Mouse (Mus musculus) kidney, postnatal 36 days (tissue): ENCODE measurements at regions not wholly inside any gene's neighbourhood (a gene's known extent, or its start where the extent isn't known, plus 50 kb on each side); places are given as distances from the start of the nearest gene placed in this dataset.
"Not testable (repeated sequence)": the region's sequence is repeated elsewhere in the genome, so short reads cannot be mapped to it uniquely, and the experiment has no call there.

Experiments used
- DNase-seq, 2 experiments: peaks; one replicate each; pipeline ENCODE4 v3.0.0; 2021 to 2022; ENCODE audit warnings: mixed read lengths in 2 of 2

- no peak for DNase-seq
Observed at GRCm38 (mm10) chr14:113838237-113838636, 523.8 kb downstream of the Tpm3-rs7 start.

GRCm38 (mm10) chr14:113847836-113848235 is 533.4 kb downstream of the Tpm3-rs7 start:
- DNase-seq = not testable (repeated sequence)

GRCm38 (mm10) chr14:113852988-113853387 is 538.6 kb downstream of the Tpm3-rs7 start:
- DNase-seq = no peak

GRCm38 (mm10) chr14:113867123-113868019 is 553.0 kb downstream of the Tpm3-rs7 start:
- DNase-seq = no peak

- no peak for DNase-seq
Observed at GRCm38 (mm10) chr14:113883581-113883980, 569.2 kb downstream of the Tpm3-rs7 start.

GRCm38 (mm10) chr14:113886925-113887871 is 572.8 kb downstream of the Tpm3-rs7 start:
- no peak for DNase-seq

- no peak for DNase-seq
Observed at GRCm38 (mm10) chr14:113930779-113931178, 616.4 kb downstream of the Tpm3-rs7 start.

- peak in 1 of 2 experiments; percentile 6 for DNase-seq
Observed at GRCm38 (mm10) chr14:113933841-113934240, 619.4 kb downstream of the Tpm3-rs7 start.
